Mouse (Mus musculus): ENCODE measurements around the gene Tstd1.

DNA sequence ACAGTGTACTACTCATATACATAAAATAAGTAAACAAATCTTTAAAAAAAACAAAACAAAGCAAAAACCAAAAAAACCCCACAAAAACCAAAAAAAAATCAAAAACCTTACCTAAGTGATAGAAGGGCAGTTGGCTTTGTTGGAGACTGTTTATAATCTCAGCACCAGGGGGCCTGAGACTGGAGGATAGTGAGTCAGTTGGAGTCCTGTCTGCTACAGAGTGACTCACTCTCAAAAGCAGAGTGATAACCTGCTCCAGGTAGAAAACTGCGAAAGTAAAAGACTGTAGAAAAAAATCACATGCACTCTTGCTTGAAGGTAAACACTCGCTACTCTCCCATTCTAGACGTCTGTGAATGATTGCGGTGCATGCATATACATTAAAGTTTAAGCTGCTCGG is 26.4 kb downstream of the Tstd1 start:
- TF ChIP-seq CTCF (conservative IDR thresholded peaks at IDR 0.05; ENCODE audit: insufficient read depth, insufficient read length, low read depth, low read length) (no peak), POLR2A (IDR thresholded peaks at IDR 0.05; ENCODE audit: low read depth, low read length) (no peak)

Measured in kidney, adult 2 months (tissue).